Mouse (Mus musculus) heart, adult 11 months (tissue): ENCODE results near the gene Samhd1.

Experiments
- DNase-seq: peaks from one replicate; pipeline ENCODE4 v3.0.0; 2022

The Samhd1 gene

DNA sequence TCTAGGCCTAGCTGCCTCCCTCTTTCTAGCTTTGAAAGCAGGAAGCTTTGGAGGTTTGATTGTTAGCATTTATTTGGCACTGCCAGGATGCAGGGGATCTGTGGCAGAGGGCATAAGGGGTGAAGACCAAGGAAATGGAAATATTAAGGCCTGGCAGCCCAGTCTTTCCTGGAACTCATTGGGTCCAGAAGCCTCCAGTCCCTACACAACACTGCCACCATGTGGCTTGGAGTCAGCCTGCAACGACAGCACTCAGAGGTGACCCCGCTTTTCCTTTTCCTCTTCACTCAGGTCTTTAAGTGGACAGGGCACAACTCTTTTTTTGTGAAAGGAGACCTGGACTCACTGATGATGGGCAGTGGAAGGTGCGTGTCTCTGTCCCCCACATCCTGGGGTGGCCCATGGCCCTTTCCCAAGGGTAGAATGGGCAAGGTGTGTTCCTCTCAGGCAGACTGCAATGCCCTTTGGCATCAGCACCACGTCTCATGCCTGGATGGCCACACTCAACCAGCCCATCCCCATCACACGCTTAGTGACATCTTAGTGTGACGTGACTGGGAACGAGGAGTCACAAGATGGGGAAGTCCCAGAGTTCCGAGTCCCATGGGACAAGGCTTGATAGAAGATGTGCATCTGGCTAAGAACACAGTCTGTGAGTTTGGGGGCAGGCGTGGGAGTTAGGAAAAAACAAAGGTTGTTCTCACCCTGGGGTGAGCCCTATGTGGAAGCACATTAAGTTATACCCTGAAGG, 39.9 kb downstream of the Samhd1 start:
- DNase-seq = peak; percentile 95

DNA sequence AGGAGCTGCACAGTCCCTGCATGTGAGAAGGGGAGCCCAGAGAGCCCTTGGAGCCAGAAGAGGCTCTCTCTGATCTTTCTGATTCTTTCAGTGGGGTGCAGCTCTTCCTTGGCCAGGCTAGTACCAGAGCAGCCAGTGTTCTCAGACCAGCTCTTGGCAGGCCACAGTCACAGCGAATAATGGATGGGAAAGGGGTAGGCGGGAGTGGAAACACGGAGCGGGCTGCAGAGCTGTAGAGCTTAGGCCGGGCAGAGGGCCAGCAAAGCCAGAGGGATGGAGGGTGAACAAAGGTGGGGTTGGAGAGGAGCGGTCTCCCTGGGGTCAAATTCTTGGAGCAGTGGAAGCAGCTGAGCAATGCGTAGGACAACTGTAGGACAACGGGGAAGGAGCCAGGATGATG, 43.0 kb downstream of the Samhd1 start:
- peak; percentile 91 for DNase-seq

DNA sequence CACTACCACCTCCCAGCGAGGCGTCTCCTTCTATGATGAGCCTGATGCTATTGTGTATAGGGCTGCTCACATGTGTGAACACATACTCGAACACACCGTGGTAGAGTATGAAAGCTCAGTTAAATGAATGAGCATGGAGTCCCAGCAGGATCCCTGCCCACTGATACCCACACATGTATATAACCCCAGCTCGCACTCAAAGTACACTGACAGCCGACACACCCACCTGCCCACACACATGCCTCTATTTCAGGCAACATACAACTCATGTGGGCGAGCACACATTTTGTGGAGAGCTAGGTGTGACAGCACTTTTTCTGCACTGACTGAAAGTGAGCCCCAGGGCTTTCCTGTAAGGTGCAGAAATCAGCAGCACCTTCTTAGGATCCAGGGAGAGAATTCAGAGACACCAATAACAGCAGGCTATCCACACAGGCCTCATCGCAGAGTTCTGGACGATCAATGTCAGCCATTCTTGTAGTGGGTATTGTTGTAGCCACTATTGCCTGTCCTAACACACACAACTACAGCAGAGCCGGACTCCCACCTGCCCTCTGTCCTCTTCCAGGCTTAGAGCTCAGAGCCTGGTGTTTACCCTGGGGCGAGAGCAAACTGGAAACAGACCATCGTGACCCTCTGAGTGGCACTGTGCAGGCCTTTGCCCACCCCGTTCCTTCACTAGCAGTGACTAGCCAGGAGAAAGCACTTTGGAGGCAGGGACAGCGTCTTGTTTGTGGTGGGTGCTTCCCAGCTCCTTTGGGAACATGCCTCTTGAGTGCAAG, 47.3 kb downstream of the Samhd1 start:
- peak; percentile 85 for DNase-seq

DNA sequence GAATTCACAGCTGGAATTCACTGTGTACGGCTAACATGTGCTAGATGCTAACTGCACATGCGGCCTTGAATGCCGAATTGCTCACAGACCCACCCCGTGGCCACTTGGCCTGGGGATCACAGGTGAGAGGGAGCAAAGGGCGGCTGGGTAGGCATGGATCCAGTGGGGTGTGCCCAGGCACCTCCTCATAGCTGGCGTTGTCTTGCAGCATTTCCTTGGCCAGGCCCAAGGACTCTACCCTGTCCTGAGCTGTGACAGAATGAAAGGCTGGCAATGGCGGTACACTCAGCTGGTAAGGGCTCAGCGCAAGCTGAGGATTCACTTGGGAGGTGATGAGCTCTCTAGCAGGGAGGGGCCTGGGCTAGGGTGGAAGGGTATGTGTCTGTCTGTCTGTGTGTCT, 48.3 kb downstream of the Samhd1 start, which contains the start of gene Tldc2:
TSS of gene Tldc2 (plus strand) at position 260 of the 400 bp plus-strand sequence.
- DNase-seq = peak; percentile 83

DNA sequence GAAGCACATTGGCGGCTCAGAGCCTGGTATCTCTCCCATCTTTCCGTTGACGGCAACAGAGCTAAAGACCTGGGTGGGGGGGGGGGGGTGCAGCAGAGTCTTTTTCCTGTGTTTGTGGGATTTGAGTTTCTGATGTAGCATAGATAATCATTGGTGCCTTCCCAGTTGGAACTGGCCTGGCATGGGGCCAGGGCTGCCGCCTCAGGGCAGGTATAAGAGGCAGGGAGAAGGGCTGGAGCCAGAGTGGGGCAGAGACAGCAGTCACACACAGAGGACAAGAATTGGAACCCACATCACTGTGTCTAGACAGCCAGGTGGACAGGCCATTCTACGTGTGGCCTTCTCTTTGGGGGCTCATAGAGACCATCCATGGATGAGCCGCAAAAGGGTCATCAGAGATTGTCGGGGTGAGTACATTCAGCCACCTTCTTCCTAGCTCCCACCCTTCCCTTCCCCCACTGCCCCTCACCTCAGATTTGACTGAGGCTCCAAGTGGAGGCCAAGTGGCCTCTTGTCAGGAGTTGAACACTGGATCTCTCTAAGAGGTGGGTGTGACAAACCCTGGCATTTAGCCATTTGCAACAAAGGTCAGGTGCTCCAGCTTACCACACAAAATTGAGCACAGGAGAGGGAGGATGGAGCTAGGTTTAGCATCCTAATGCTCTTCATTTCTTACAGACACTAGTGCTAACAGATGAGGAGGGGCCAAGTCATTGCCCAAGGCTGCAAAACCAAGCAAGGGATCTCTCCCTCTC, 50.1 kb downstream of the Samhd1 start:
- DNase-seq = peak; percentile 88

DNA sequence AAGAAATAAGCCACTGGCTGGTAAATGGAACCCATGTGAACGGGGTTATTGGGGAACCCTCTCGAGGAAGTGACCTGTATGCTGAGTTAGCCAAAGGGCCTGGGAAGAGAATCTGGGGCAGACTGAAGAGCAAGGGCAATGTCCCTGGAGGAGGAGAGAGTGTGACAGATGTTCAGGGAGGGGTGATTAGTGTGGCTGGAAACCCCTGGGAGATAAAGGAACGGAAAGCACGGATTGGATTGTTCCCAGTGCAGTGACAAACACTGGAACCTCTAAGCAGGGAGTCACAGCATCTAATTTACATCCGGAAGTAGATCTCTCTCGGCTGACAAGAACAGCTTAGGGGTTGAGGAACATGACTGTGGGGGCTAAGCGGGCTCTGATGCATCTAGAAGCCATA, 53.1 kb downstream of the Samhd1 start:
- peak; percentile 97 for DNase-seq

DNA sequence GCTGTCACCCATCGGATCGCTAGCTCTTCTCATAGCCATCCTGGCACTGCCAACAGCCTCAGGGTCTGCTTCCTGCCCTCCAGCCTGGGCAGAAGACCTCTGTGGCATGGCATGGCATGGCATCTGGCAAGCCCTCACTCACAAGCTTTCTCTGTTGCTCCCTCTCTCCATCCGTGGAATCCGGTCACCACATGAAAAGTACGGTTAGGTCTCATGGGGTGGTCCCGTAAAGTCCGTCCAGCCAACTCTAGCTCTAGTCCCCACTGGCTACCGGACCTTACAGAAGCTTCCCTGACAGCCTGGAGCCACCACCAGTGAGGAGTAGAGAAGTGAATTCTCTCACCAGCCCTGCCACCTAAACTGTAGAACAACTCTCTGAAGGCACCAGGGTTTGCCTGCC, 53.7 kb downstream of the Samhd1 start:
- DNase-seq = peak; percentile 90

DNA sequence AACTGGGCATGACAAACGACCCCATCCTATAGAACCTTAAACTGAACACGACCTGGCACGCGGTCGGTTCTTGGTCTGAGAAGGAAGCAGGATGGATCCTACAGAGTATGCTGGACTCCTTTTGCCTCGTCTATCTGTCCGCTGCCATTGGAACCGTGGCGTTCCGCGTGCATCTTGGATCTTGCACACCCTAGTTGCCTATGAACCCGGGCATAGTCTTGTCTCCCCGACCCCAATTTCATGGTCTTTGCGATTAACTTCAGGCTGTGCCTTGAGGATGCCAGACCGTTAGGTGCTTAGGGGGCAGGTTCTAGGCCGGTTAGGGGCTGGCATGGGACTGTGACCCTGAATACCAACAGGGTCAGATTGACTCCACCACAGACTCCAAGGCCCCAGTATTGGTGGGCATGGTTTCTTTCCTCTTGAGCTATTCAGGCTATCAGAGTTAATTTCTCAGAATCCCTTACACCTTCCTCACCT, 55.3 kb downstream of the Samhd1 start:
- DNase-seq = no peak

DNA sequence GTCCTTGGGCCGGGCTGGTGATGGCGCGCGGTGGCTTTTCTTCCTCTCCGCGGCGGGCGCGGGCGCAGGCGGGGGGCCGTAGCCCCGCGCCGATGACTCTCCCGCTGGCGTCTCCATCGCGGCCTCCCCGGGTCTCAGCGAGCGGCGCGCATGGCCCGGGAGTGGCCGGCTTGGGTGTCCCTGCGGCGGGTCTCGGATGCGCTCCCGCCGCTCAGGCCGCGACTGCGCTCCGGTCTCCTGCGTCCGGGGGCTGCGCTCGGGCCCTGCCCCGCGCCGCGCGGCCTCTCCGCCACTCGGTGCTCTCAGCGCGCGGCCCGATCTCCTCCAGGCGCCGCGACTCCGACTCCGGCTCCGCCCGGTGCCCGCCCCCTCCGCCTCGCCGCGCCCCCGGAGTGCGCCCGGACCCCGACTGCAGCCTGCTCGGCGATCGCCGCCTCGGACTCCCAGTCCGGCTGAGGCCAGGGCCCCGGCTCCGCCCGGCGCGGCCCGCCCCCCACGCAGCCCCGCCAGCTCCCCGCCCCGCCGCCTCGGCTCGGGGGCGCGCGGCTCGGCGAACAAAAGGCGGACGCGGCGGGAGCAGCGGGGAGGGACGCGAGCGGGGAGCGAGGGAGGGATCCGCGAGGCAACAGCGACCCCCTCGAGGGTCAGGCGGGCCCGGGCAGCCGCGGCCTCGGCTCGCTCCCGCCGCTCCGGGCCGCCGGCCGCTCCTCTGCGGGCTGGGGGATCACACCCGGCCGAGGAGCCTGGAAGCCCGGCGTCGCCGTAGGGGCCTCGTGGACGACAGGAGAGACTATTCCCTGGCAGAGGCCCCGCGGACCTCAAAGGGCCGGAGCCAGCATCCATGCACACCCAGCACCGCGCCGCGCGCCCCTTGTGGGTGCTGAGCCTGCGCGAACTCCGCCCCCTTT, 56.0 kb downstream of the Samhd1 start, which contains the start of gene Soga1:
TSS of gene Soga1 (minus strand) at position 462 of the 908 bp plus-strand sequence.
- peak; percentile 99 for DNase-seq

DNA sequence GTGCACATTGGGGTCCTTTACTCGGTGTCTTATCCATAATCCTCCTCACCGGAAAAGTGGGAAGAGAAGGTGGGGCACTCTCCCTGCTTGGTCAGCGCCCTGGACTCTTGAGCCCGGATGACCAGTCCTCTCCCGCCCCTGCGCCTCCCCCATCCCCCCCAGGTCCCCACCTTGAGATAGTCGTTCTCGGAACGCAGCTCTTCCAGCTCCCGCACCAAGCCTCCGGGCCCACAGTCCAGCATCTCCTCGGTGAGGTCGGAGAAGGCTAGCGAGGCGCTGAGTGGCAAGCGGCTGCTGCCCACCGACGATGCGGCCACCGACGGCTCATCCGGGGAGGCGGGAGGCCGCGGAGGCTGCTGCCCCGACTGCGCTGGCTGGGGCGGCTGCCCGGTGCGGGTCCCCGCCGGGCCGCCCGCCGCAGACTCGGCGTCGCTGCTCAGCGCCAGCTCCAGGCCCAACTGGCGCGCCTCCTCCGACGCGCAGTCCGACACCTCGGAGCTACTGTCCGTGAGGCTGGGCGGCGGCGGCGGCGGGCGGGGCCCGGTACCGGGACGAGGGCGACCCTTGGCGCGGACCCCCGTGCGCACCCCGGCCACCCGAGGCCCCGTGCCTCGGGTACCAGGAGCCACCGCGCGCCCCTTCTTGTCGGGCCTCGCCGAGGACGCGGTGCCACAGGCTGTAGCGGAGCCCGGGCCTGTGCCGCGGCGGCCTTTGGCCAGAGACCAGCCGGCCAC, 56.8 kb downstream of the Samhd1 start:
- peak; percentile 95 for DNase-seq

DNA sequence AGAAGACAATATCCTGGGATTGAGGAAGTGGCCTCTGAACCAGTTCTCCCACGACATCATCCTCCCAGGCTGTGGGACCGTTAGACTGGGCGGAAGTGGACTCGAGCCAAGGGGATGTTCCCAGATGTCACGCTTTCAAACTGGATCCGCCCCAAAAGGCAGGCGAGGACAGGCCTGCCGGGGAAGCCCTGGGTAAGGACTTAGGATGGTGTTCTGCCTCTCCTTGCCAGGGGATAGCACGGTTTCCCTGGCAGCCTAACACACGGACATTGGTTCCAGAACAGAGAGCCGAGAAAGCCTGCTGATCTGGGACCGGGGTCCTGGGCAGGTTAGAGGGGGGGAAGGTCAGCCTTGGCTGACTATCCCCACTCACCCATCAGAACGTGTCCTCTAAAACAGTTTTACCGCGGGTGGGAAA, 57.4 kb downstream of the Samhd1 start:
- DNase-seq = peak; percentile 100

DNA sequence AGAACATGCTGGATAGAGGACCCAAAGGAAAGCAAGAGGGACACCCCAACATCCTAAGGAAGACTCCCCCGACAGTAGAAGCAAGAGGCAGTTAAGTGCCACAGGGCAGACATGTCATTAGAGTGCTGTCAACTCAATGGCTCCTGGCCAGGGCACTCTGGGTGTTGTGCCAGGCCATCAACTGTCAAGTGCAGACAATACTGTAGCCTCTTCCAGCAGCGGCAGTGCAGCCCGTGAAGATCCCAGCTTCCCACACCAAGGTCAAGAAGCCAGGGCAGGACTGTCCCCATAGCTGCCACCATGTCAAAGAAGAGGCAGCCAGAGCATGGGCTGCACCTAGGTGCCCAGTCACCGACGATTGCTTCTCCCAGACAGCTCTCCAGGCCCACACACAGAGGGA, 57.9 kb downstream of the Samhd1 start:
- DNase-seq = no peak

DNA sequence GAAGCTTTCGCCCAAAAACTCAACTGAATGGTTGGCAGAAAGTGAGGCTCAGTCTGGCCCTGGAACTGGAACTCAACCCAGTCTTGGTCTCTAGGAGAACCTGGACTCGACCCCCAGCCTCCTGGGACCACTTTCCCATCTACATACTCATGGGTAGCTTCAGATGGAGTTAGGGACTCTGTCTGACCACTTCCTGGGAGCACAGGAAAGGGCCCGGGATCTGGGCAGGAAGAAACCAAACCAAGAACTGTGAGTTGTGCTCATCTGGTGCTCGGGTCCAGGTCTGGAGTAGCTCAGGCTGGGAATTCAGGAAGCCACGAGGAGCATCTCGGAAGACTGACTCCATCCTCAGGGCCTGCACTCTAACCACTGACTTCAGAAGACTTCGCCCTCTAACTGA, 58.5 kb downstream of the Samhd1 start:
- peak; percentile 90 for DNase-seq

DNA sequence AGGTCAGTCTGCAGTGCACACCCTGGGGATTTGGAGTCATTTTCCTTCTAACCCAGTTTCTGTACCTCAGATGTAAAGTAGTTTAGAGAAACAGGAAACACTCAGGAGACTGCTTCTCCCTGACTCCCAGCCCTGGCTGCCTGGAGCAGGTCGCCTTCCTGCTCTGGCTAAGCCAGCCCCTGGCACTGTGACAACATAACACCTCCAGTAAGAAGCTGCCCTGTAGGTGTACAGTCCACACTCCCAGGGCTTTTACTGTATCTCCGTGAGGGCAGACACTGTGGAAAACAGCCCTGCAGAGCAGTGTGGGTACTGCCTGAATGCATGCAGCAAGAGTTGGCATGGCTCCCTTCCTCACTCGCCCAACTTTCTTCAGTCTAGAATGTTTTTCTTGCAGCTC, 59.4 kb downstream of the Samhd1 start:
- DNase-seq = peak; percentile 97

DNA sequence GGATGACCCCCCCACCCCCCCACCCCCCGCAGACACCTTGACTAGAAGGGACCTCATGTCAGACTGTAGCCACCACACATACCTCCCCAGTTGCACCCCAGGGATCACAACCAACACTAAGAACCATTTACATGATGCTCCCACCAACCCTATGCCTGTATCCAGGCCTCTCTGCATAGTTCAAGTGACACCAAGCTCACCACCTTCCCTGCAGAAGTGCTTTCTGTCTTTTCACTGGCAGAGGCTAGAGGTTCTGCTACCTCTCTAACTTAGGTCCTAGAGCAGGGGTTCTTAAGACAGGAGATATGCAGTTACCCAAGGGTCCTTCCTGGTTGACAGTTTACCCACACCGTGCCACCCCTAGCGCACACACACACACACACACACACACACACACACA, 59.8 kb downstream of the Samhd1 start:
- DNase-seq = no peak

DNA sequence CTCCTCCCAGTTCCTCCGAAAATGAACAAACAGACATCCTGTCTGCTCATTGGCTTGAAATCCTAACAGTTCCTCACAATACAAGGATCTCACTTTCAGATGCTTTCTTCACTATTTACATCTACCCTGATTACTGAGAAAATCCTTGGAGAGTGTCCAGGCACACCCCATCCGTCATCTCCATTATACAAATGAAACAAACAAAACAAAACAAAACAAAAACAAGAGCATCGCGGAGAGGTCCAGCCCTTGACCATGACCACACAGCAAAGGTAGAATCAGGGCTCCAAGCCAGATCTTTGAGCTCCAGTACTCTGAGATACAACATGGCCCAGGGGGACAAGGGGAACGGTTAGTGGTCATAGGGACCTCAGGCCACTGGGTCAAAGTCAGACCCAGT, 60.3 kb downstream of the Samhd1 start:
- peak; percentile 88 for DNase-seq

DNA sequence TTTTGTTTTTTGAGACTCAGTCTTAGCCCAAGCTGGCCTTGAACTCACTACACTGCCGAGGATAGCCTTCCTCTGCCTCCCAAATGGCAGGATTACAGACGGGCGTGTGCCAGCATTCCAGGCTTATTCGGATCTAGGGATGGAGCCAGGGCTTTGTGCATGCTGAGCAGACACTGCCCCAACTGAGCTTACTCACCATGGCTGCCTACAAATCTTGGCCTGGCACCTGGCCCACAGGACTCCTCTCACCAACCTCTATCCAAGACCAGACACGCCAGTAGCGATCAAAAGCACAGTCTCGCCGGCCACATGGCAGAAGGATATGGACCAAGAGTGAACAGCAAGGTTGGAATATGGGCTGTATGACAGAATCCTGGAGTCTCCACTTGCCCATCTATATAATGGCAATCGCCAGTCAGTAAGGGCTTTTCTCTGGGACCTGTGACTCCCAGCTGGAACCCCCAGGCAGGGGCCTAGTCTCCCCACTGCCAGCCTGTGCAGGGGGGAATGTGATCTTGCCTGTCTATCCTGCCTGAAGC, 60.8 kb downstream of the Samhd1 start:
- peak; percentile 95 for DNase-seq

DNA sequence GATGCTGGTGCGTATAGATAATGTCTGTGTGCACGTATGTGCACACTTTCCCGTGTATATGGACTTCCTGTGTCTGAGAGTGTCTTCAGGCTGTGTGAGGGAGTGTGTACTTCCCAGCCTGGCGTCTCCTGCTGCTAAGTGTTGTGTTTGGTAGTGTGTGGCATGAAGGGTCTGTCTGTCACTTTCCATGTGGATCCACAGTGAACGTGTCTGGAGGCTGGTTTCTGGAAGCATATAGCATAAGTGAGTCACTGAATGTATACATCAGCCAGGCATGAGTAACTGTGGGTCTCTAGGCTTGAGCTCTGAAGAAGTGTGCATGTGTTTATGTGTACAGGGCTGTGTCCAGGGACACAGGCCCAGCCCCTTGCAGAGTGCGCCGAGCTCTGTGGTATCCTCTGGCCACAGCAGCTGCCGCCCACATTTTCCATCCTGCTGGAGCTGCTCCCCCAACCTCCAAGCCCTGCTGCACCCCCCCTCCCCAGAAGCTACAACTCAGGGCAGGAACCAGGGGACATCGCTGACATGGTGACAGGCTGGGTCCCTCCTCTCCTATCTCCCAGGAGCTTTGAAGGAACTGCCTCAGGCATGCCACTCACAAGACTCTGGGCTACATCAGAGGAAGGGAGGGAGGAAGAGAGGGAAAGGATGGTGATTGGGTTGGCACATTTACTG, 61.5 kb downstream of the Samhd1 start:
- DNase-seq = peak; percentile 95

DNA sequence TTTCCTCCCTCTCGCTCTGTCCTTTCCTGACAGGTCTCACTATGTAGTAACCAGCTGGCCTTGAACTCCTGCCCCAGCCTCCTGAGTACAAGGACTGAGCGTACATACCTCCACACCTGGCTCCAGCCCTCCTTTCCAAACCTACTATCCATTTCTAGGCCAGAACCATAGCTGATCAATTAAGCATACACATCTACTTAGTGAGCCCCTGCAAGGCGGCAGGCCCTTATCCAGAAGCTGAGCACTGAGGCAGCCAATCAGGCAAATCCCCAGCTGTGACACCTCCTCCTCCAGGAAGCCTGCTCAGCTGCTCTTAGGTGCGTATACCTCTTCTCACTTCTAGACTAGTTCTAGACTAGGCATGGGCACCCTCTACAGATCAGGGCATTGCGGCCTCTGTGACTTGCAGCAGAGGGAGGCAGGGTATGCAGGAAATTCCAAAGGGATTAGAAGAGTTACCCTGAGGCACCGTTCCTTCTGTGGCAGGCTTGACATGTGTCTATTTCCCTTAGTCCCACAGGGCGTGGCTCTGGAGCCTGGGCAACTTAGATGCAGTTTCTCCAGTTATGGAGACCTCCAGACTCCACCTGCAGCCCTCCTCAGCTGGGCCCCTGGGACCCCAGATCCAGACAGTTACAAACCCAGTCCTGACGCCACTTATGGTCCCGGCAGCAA, 62.6 kb downstream of the Samhd1 start:
- peak; percentile 93 for DNase-seq

DNA sequence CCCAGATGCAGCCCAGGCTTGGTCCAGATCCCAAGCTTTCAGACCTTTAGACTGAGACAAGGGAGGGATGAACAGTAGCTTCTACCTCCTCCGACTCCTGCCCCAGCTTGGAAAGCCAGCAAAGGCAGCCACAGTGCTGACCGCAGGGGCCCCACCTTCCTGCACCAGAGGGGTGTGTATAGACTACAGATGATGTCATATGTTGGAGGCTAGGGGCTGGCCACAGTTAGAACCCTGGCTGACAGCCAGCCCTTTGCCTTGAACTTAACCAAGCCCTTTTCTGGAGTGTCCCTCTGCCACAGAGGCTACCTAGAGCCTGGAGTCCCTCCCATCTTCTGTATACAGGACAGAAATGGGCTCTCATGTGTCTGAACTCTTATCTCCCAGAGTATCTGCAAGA, 63.5 kb downstream of the Samhd1 start:
- DNase-seq = peak; percentile 98
